Mouse (Mus musculus): Measurements from ENCODE around the gene Stam.

- TF ChIP-seq POLR2A (IDR thresholded peaks at IDR 0.05; ENCODE audit: low read depth, low read length) (no peak), CTCF (IDR thresholded peaks at IDR 0.05; ENCODE audit: borderline replicate concordance, insufficient read depth, low read length) (no peak)
Measured at GRCm38 (mm10) chr2:14043011-14043410, 30.9 kb upstream of the Stam start.

Data from embryonic fibroblast, embryonic 13.5 days (primary cell).